Mouse (Mus musculus) embryonic fibroblast, embryonic 13.5 days (primary cell): ENCODE measurements at regions not wholly inside any gene's neighbourhood (a gene's known extent, or its start where the extent isn't known, plus 50 kb on each side); places are given as distances from the start of the nearest gene placed in this dataset.

Experiments
- CTCF ChIP-seq: IDR thresholded peaks from 2 replicates; pipeline ENCODE4 v1.5.1; 2011; ENCODE audit warnings: mild to moderate bottlenecking, control low read depth, low read length, moderate library complexity, borderline replicate concordance; ENCODE audit not compliant: insufficient read depth
- POLR2A ChIP-seq: IDR thresholded peaks from 2 replicates; pipeline ENCODE4 v1.6.1; 2011; ENCODE audit warnings: low read depth, mild to moderate bottlenecking, control low read depth, low read length, moderate library complexity

GRCm38 (mm10) chr3:20829391-20829790 lies 462.4 kb upstream of the Agtr1b start:
- TF ChIP-seq CTCF (no peak), POLR2A (no peak)
